Mouse (Mus musculus) CD4-positive naive resting alpha-beta T cell, adult 57 days (primary cell): ENCODE results near the gene Fpr3. TPM values are rescaled to one million over a fixed set of nuclear protein-coding genes. Genes with fewer than 3 reads are reported as not detected.

Source experiments
- total RNA-seq: library from RNA; stranded (reverse); gene quantifications from one replicate; pipeline ENCODE4 v1.2.4, GENCODE M21; 2023

Gene Fpr3
- total RNA-seq = not detected

DNA sequence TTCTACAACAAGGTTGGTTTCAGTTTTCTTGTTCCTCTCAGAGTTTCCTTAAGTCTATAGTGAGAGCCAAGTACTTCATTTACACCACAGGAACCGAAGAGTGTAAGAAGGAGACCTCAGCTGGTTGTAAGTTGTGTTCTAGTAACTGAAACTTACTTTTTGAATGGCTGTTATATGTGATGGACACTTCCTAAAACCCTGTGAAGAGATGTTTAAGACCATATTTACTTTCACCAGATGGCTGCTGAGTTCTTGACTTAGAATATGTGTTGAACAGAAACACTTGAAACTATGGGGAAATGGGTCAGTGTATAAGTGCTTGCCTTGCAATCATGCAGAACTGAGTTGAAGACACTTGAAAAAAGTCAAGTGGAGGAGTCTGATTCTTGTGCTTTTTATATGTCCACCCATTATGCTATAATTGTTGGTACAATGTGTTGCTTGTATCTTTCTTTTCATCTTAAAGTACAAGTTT lies at the start of gene Fpr3, which contains the start of gene Fpr2:
Fpr3 (plus strand) TSS at position 79 of the 475 bp plus-strand sequence.
Fpr2 (plus strand) TSS at position 51 of the 475 bp plus-strand sequence.

DNA sequence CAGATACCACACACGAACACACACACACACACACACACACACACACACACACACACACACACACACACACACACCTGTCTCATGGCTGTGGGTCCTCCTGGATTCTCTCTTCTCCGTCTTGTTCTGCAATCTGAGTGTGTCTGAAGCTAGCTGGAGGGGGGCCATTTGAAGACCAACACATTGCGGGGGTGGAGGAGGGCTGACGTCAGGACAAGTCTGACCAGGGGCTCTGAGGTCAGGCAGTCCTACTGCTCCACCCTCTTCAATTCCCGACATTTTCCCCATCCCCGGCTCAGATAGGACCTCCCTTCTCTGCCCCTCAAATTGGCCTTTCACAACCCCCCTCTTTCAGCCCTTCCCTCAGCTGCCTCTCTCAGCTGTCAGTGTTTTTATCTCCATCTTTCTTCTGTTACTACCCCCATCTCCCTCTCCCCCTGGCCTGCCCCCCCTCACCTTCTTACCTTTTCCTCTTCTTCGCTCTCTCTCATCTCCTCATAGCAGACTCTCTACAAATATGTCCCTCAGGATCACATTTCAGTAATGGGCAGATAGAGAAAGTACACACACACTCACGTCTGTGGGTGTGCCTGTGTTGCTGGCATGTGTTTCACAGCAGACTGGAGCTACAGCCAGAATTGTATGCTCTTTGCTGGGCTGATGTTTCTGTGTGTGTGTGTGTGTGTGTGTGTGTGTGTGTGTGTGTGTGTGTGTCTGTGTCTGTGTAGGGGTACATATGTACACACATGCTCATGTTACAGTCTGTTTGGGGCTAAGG lies 32.4 kb upstream of the Fpr3 start, which contains the start of gene Has1:
Has1 (minus strand) TSS at position 142 of the 775 bp plus-strand sequence.

DNA sequence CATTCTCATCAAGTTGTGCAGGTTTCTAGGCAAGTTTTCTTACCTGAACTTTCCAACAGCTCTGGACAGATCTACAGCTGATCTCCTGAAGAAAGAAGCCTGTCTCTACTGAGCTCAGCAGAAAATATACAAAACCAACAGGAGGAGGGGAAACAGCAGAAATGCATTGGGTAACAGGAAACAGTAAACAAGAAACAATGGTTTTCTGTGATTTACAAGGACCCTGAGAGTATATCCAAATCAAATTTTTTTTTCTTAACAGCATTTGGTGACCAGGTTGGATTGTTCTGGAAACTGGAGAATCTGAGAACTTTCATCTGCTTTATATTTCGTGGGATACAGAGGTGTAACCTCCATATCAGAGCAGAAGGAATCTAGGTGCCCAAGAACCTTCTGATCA lies 3.8 kb upstream of the Fpr3 start, which contains the start of gene Fpr1:
Fpr1 (minus strand) TSS at position 101 of the 400 bp plus-strand sequence.

Other genes starting within 250 kb of the Fpr3 start
- not detected for gene Vmn2r90, start 184.1 kb upstream of the Fpr3 start, total RNA-seq
- 3.3 TPM for gene Spaca6, start 60.7 kb upstream of the Fpr3 start, total RNA-seq
- not detected for gene Has1, start 32.6 kb upstream of the Fpr3 start, total RNA-seq
- gene Fpr1, start 3.9 kb upstream of the Fpr3 start, total RNA-seq = not detected
- gene Fpr2, start within 50 bp of the Fpr3 start, total RNA-seq = not detected
- gene Fpr-rs4, start 133.9 kb downstream of the Fpr3 start, total RNA-seq = not detected
- not detected for gene Vmn2r124, start 161.6 kb downstream of the Fpr3 start, total RNA-seq
- not detected for gene Vmn2r91, start 197.2 kb downstream of the Fpr3 start, total RNA-seq